Mouse (Mus musculus) cerebellum, adult 9-11 months (tissue): Measurements from ENCODE around the gene Atxn2.

Experiments
- DNase-seq: peaks from one replicate; pipeline ENCODE4 v3.0.0; 2022

The Atxn2 gene

GRCm38 (mm10) chr5:121837441-121838340 is 126.6 kb downstream of the Atxn2 start, which contains the start of gene Sh2b3:
Gene Sh2b3 (minus strand): TSS chr5:121837646.
- no peak for DNase-seq

DNA sequence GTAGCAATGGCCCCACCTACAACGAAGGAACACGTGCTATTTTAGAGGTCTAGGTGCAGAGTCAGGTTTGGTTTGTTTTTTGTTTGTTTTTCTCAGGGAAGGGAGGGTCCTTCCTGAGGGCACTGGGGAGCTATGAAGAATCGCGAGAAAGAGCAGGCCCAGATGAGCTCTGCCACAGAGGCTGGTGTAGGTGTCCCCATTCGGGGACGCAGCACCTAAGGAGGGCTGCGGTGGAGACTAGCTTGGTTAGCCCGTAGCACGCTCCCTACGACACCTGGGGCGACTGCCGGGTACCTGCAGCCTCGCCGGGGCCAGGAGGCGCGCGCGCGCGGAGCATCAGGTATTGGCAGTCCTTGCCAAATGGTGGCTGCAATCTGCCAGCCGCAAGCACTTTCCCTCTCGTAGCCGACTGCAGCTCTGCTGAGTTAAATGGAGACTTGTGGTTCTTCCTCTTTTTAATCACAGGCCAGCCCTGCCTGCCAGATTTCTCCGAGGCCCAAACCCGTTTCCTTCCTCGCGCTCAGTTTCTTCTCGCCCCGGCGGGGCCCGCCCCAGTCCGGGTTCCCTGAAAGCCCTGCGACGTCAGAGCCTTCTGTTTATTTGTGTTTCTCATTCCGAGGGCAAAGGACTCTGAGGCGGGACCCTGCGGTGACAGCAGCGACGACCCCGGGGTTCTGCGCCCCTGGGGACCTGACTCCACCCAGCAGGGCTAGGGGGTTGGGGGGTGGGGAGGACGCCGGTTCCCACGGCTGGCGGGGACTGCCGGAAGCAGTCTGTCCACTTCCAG is 127.4 kb downstream of the Atxn2 start:
- DNase-seq, result peak; percentile 78

DNA sequence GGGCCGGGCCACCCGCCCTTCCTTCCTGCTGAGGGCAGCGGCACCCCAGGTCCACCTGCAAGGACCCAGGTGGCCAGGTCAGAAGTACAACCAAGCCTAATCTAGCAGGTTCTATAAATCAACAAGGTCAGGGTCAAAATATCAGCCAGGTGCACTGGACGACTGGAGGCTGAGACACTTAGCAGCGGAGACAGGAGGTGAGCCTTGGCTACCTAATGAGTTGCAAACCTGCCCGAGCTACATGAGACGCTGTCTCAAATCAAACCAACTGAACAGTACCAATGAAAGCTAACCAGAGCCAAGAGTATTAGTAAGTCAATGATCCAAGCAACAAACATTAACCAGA is 128.0 kb downstream of the Atxn2 start:
- DNase-seq, result no peak

DNA sequence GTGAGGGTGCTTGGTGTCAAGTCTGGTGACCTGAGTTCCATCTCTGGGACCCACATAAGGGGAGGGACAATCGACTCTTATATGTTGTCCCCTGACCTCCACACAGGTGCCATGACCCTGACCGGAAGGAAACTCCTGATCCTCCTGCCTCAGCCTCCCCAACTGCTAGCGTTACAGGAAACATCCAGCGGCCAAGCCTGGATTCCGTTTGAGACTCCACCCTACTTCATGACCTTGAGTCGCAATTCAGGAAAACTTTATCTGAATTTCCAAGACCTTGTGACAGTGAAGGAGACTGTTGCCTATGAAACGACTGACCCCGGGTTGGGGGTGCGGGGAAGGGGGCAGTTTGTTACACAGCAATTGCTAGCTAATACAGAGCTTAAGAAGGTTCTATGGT is 130.4 kb downstream of the Atxn2 start:
- DNase-seq, result no peak

DNA sequence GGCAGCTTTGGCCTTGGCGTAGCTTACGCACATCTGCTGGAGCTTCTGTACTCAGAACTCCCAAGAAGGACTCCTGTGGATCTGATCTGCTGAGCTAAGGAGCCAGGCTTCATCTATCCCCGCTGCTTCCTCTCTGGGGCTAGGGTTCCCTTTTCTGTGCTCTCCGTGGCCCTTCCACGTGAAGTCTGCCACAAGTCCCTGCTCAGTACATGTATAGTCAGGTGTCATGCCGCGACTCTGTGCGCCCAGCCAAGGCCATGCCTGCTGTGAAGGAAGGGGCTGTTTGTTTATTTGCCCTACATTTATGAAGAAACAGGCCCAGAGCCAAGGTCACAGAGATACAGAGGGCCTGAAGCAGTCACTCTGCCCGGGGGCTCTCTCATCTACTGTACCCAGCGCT is 130.8 kb downstream of the Atxn2 start:
- peak; percentile 51 for DNase-seq

GRCm38 (mm10) chr5:121842665-121843118 is 131.6 kb downstream of the Atxn2 start:
- peak; percentile 84 for DNase-seq

- DNase-seq, result peak; percentile 62
Observed at GRCm38 (mm10) chr5:121843138-121843905, 132.2 kb downstream of the Atxn2 start.

- peak; percentile 28 for DNase-seq
Observed at GRCm38 (mm10) chr5:121845361-121845760, 134.2 kb downstream of the Atxn2 start.

DNA sequence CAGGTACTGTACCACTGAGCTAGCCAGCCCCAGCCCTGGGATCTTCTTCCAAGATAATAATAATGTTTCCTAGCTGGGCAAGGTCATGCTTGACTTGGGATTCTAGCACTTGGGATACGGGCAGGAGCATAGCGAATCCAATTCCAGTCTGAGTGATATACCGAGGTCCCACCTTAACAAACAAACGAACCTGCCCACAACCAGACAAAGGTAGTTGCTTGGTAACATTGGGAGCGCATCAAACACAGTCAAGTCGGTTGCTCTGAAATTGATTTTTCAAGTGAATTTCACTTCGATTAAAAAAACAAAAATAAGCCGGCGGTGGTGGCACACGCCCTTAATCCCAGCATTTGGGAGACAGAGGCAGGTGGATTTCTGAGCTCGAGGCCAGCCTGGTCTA is 135.2 kb downstream of the Atxn2 start:
- no peak for DNase-seq

GRCm38 (mm10) chr5:121847269-121847668 is 136.1 kb downstream of the Atxn2 start:
- peak; percentile 34 for DNase-seq

DNA sequence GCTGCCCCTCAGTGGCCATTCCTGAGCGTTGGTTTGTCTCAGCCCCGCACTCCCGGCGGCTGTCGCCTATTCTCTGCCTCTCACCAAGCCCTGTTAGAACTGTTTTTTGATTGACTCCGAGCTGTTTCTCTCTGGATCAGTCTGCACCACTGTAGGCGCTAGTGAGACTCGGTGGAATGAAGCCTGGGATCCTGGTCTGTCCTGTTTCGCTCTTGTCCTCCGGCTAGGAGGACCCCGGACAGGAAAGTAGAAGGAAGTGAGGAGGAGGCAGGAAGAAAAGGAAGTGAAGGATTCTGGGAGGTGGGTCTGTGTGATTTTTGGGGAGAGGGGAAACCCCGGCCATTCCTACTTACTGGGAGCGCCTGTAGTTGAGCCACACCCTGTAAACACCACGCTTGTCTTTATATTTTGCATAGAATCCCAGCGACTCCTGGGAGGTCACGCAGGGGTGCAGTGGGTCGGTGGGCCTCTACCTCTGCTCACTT is 136.9 kb downstream of the Atxn2 start:
- peak; percentile 63 for DNase-seq

DNA sequence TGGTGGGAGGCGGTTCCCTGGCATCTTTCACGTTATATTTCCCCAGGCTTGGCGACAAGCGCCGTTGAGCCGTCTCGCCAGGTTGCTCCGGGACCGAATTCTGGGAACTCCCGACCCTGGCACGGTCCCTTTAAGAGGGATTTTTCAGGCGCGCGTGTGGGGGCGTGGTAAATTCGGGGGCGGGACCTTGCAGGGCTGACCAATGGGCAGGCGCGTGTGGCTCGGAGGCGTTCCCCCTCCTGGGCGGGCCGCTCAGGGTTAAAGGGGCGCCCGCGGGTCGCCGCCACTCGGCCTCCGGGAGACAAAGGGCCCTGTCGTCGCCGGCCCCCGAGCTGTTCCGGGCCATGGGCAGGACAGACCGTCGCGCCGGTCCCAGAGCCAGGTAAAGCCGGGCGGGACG is 137.6 kb downstream of the Atxn2 start, which contains the start of gene Pheta1:
Gene Pheta1 (plus strand): TSS at position 242 of the 400 bp plus-strand sequence.
- peak; percentile 92 for DNase-seq

DNA sequence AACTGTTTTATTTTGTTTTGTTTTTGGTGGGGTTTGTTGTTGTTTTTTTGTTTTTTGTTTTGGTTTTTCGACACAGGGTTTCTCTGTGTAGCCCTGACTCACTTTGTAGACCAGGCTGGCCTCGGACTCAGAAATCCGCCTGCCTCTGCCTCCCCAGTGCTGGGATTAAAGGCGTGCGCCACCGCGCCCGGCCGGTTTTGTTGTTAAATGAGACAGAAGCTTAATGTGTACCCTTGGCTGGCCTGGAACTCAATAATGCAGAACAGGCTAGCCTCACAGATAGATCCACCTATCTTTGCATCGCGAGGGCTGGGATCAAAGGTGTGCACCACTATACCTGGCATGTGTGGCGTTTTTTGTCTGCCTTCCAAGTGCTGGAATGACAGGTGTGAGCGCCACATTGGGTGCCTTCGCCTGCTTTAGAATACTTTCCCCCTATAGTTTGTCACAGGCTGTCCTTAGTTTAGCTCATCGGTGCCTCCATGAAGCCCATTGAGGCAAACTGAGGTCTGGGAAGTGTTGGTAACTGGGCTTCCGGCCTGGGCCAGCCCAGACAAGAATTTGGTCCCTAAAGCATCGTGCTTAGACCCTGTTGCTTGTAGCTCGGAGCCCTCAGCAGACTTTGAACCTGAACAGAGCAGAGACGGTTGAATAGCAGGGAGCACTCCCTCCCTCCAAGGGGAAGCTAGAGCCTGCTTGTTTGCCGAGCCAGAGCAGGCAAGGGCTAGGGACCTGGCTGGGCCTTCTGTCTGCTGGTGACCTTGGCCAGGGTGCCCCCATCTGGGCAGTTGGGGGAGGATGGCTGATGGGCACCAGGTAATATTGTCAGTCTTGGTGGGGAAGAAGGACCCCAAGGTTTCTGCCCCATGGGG is 138.6 kb downstream of the Atxn2 start:
- DNase-seq, result peak; percentile 68

DNA sequence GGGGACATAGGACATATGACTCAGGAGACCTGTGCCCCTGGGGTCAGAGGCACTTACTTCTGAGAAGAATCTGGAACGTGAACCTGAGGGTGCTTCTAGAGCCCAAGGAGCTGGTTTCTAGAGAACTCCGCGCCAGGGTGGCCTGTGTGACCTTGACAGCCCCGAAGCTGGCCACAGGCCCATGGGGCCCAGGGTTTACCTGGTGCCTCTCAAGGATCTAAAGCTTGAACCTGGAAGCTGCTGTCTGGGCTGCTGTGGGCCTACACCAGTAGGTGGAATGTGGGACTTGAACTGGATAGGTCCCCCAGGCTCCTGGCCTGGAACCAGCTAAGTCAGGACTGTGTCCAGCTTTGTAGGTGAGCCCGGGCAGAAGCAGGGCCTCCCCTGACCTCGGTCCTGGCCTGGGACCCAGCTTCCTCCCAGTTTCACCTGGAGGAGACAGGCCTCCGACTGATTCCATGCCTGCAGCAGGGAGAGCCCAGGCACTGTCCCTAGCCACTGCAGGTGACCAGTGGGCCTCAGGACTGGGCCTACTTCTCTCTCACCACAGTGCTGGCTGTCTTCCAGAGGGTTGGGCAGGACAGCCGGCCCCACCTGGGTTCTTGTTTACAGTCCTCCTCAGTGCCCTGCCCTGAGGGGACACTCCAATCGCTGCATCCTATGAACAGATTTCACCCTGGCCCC is 142.4 kb downstream of the Atxn2 start:
- DNase-seq, result peak; percentile 65

DNA sequence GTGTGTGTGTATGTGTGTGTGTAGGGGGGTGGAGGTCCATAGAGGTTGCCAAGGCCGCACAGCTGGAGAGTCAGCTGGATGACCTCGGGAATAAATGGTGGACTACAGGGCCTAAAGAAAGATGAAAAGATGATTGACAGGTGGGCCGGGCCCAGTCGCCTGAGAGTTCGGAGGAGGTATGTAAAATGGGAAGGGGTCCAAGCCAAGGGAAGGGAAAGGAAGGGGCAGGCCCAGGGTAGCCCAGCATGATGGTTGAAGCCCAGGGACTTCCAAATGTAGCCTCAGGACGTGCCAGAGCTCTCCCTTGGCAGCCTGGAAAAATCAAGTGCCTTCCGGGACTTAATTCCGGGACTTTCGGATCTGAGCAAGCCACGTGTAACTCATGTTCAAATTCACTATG is 143.6 kb downstream of the Atxn2 start:
- no peak for DNase-seq

- DNase-seq, result no peak
Observed at GRCm38 (mm10) chr5:121856740-121857139, 145.6 kb downstream of the Atxn2 start.

- DNase-seq, result no peak
Observed at GRCm38 (mm10) chr5:121858427-121858826, 147.3 kb downstream of the Atxn2 start.

DNA sequence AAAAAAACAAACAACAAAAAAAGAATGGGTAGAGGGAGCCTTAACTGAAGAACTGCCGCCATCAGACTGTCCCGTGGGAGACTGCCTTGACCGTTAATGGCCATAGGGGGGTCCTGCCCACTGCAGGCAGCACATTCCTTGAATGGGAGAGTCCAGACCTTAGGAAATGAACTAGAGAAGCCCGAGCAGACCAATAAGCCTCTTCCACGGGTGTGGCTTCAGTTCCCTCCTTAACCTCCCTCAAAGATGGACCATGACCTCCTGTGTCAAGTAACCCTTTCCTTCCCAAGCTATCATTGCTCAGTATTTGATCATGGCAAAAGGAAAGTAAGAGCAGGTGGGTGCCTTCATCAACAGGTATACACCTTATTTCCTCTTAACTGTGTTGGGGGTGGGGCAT is 150.8 kb downstream of the Atxn2 start:
- no peak for DNase-seq

DNA sequence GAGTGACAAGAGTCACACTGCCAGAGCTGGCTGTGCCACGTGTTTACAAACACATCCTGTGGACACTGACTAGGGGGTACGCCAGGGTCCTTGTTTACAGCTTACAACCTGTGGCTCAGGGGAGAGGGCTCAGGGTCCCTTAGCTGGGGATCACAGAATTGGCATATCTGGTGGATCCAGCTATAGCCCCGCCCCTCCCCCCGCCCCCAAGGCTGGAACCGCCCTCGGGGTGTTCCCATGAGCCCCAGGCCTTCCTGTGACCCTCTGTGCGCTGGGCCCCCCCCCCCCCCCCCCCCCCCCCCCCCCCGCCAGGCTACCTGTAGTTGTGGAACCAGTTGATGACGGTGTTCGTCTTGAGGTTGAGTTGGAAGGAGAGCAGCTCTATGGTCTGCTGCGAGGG is 153.2 kb downstream of the Atxn2 start:
- no peak for DNase-seq
